Mouse (Mus musculus) left cerebral cortex, postnatal 25 days (tissue): ENCODE data around the gene Ttll1. TPM values are rescaled to one million over a fixed set of nuclear protein-coding genes. Genes with fewer than 3 reads are reported as not detected.

ENCODE experiments used
- DNase-seq, 2 experiments: peaks; one replicate each; pipeline ENCODE4 v3.0.0; 2022; ENCODE audit warnings: low spot score in 2 of 2, mixed read lengths in 1 of 2
- intact Hi-C: fragments of 180-260 bp; cut with DNase I; formaldehyde crosslinking; loops from one replicate; pipeline ENCODE4 v1.15.1; 2025
- total RNA-seq, 2 experiments: library from RNA; stranded (reverse); gene quantifications; 2 replicates each; pipeline ENCODE4 v1.2.3; 2021

Gene Ttll1
- total RNA-seq, result 10 to 100 TPM; 50.6 to 52.6 TPM

- DNase-seq, result peak; percentile 94 to 97
- intact Hi-C loops, result loop anchor here (5.0 to 10.0 kb wide), 4 partner anchors 129 to 1236 kb away; partner anchors contain the start of gene Sept3
These were observed at the start of gene Ttll1 for GRCm38 (mm10) chr15:83510805-83511405. Gene Ttll1, minus strand, starts transcription at chr15:83510893.

GRCm38 (mm10) chr15:83555161-83555974 is 44.7 kb upstream of the Ttll1 start:
- intact Hi-C loops, result no loop called here
- DNase-seq, result peak; percentile 89 to 90

- DNase-seq, result no peak
- intact Hi-C loops, result no loop called here
These were observed 43.1 kb upstream of the Ttll1 start for GRCm38 (mm10) chr15:83553831-83554230.

- no peak for DNase-seq
- intact Hi-C loops, result no loop called here
These were observed 39.4 kb upstream of the Ttll1 start for GRCm38 (mm10) chr15:83550137-83550536.

- intact Hi-C loops, result no loop called here
- DNase-seq, result no peak
These were observed 36.5 kb upstream of the Ttll1 start for GRCm38 (mm10) chr15:83547144-83547543.

GRCm38 (mm10) chr15:83546029-83546428 is 35.3 kb upstream of the Ttll1 start:
- DNase-seq, result no peak
- intact Hi-C loops, result no loop called here

GRCm38 (mm10) chr15:83541647-83542287 is 31.1 kb upstream of the Ttll1 start:
- no peak for DNase-seq
- intact Hi-C loops, result no loop called here

GRCm38 (mm10) chr15:83539905-83540304 is 29.2 kb upstream of the Ttll1 start:
- intact Hi-C loops, result no loop called here
- no peak for DNase-seq

GRCm38 (mm10) chr15:83538855-83539254 is 28.2 kb upstream of the Ttll1 start:
- intact Hi-C loops, result no loop called here
- no peak for DNase-seq

- DNase-seq, result no peak
- intact Hi-C loops, result no loop called here
These were observed 25.2 kb upstream of the Ttll1 start for GRCm38 (mm10) chr15:83535890-83536231.

- intact Hi-C loops, result no loop called here
- no peak for DNase-seq
These were observed 24.5 kb upstream of the Ttll1 start for GRCm38 (mm10) chr15:83534960-83535889.

- intact Hi-C loops, result no loop called here
- DNase-seq, result no peak
These were observed 21.9 kb upstream of the Ttll1 start for GRCm38 (mm10) chr15:83532606-83533005.

GRCm38 (mm10) chr15:83531961-83532469 is 21.3 kb upstream of the Ttll1 start:
- DNase-seq, result no peak
- intact Hi-C loops, result no loop called here

GRCm38 (mm10) chr15:83530688-83531087 is 20.0 kb upstream of the Ttll1 start:
- intact Hi-C loops, result no loop called here
- no peak for DNase-seq

- intact Hi-C loops, result no loop called here
- DNase-seq, result no peak
These were observed 19.5 kb upstream of the Ttll1 start for GRCm38 (mm10) chr15:83530233-83530632.

GRCm38 (mm10) chr15:83529765-83530164 is 19.1 kb upstream of the Ttll1 start:
- no peak for DNase-seq
- intact Hi-C loops, result no loop called here

- no peak for DNase-seq
- intact Hi-C loops, result no loop called here
These were observed 18.2 kb upstream of the Ttll1 start for GRCm38 (mm10) chr15:83528892-83529291.

- DNase-seq, result no peak
- intact Hi-C loops, result no loop called here
These were observed 17.1 kb upstream of the Ttll1 start for GRCm38 (mm10) chr15:83527747-83528146.

- intact Hi-C loops, result no loop called here
- DNase-seq, result no peak
These were observed 16.4 kb upstream of the Ttll1 start for GRCm38 (mm10) chr15:83527092-83527437.
